Mouse (Mus musculus): ENCODE measurements around the gene Gm36210.

The Gm36210 gene

DNA sequence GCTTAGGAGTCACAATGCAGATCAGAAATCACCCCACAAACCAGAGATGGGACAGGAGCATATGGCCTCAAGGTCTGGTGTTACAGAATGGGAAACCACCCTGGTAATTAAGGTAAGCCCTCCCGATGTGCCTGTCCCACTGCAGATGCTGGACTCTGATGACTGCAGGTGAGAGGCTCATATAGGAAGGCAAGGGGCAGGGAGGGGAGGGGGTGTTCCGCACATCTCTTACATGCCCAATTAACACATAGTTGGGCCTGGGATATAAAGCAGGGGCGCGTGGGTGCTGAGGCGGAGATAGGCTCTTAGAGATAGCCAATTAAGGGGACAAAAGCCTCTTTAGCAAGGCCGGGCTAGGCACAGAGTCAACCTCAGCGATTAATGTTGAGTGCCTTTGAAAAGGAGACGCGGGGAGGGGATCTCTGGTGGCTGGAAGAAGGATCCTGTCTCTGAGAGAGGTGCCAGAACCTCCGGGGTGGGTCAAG lies at the start of gene Gm36210:
Gene Gm36210 (minus strand): TSS at position 51 of the 485 bp plus-strand sequence.
- no peak for DNase-seq (ENCODE audit: low read depth, low spot score)

DNA sequence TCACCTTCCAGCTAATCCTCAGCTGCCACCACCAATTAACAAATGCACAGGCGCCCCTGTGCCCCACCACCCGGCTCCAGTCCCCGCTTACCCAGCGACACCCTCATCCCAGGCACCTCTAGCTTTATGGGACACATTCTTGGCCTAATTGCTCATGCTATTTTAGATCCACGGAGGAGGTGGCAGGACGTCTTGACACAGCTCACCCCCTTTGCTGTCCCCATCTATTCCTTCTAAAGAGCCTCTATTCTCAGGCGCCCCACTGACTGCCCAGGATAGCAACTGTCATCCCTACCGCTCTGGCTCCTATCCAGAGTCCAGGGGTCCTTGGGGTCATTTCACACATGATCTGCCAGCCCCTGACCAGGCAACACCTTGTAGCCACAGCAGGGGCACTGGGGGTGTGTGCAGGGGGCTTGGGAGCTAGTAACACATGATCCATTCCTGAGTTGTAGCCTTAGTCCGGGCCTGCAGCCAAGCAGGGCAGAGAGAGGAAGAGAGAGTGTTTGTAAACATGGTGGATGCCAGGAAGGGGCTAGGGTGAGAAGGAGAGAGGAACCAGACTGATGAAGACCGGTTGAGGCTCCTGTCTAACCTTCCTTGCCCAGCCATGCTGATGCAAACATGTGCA lies 47.6 kb upstream of the Gm36210 start:
- DNase-seq (ENCODE audit: low read depth, low spot score): no peak

GRCm38 (mm10) chr7:4950561-4951342 lies 44.4 kb upstream of the Gm36210 start:
- no peak for DNase-seq (ENCODE audit: low read depth, low spot score)

DNA sequence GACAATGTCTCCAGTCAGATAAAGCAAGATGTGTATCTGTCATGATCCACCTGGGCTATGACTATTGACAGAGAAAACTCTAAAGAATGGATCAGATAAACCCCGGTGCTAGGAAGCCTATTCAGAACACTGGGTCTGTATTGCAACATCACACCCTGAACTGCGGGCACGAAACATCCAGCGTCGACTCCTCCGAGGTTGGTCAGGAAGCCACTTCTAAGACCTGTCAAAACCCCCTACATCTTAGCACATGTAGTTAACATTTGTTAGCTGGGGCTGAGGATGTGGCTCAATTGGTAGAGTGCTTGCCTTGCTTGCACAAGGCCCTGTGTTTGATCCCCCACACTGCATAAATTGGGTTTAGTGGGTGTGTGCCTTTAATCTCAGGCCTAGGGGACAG lies 42.1 kb upstream of the Gm36210 start:
- DNase-seq (ENCODE audit: low read depth, low spot score): no peak

- no peak for DNase-seq (ENCODE audit: low read depth, low spot score)
These were observed 41.5 kb upstream of the Gm36210 start for GRCm38 (mm10) chr7:4947855-4948254.

DNA sequence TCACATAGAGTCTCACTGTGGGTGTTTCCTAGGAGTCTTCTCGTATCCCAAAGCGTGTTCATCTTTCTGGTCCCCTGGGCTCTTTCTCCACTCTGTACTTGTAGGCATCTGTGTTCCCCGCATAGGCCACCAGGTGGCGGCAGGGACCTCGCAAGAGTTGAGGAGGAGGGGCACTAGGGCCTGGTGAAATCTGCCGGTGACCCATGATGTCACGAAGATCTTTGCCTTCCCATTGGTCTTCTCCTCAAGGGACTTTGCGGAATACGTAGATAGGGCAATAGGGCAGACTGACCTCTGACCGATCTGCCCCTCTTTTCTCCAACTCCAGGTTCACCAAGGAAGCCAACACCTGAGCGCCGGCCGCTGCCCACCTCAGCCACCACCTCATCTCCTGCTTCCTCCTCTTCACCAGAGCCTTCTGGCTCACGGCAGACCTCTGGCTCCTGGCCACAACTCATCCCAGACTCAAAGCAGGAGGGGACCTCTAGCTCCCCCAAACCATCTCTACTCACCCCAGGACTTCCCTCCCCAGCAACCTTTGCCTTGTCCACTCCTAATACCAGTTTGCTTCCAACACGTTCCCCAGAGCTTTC lies 37.0 kb upstream of the Gm36210 start:
- DNase-seq (ENCODE audit: low read depth, low spot score): peak; percentile 89

DNA sequence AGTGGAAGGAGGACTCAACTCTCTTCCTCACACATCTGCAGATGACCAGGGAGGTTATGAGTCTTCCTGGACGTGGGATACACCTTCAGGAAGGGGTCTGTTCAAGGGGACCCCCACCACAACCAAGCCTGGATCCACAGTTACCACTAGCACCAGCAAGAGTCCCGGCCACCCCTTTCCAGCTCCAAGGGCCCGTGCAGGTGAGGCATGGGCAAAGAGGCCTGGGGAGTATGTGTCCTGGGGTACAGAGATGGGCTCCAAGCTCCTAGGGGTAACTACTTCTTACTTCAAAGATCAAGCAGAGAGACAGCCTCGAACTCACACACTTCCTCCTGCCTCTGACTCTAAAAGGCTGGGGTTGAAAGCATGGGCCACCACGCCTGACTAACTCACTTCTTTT lies 36.4 kb upstream of the Gm36210 start:
- DNase-seq (ENCODE audit: low read depth, low spot score): no peak

GRCm38 (mm10) chr7:4940068-4940479 lies 33.8 kb upstream of the Gm36210 start:
- DNase-seq (ENCODE audit: low read depth, low spot score): peak; percentile 68

- no peak for DNase-seq (ENCODE audit: low read depth, low spot score)
These were observed 32.1 kb upstream of the Gm36210 start for GRCm38 (mm10) chr7:4938456-4938855.

DNA sequence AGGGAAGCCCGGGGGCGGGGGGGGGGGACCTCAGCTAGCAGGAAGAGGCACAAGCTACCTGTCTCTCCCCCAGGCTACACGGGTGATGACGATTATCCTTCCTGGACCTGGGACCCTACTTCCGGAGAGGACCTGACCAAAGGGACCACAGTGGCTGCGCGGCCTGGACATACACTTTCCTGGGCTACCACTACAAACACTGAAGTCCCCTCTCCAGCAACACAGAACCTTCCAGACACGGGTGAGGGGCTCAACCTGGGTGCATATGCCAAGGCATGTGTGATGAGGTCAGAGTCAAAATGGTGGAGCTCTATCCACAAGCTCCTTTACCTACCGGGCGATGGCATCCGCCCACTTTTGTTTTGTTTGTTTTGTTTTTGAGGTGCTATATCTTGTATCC lies 31.1 kb upstream of the Gm36210 start:
- DNase-seq (ENCODE audit: low read depth, low spot score): no peak

GRCm38 (mm10) chr7:4936832-4937231 lies 30.5 kb upstream of the Gm36210 start:
- DNase-seq (ENCODE audit: low read depth, low spot score): no peak

- DNase-seq (ENCODE audit: low read depth, low spot score): no peak
These were observed 28.0 kb upstream of the Gm36210 start for GRCm38 (mm10) chr7:4934160-4934914.

DNA sequence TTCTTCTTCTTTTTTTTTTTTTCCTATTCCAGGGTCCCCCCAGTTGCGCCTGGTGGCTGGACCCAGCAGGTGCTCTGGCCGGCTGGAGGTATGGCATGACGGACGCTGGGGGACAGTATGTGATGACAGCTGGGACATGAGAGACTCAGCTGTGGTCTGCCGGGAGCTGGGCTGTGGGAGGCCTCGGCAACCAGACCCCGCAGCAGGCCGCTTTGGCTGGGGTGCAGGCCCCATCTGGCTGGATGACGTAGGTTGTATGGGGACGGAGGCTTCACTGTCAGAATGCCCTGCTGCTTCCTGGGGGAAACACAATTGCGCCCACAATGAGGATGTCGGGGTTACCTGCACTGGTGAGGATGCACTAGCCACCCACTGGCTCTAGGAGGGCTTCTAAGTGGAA lies 26.8 kb upstream of the Gm36210 start:
- no peak for DNase-seq (ENCODE audit: low read depth, low spot score)

DNA sequence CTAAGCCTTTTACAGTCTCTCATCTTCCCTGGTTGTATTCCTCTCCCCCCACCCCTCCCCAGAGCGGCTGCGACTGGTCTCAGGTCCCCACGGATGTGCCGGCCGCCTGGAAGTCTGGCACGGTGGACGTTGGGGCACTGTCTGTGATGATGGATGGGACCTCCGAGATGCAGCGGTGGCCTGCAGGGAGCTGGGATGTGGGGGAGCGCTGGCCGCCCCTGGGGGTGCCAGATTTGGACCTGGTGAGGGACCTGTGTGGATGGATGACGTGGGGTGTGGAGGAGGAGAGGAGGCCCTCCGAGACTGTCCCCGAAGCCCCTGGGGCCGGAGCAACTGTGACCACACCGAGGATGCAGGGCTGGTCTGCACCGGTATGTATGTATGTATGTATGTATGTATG lies 22.0 kb upstream of the Gm36210 start:
- no peak for DNase-seq (ENCODE audit: low read depth, low spot score)

DNA sequence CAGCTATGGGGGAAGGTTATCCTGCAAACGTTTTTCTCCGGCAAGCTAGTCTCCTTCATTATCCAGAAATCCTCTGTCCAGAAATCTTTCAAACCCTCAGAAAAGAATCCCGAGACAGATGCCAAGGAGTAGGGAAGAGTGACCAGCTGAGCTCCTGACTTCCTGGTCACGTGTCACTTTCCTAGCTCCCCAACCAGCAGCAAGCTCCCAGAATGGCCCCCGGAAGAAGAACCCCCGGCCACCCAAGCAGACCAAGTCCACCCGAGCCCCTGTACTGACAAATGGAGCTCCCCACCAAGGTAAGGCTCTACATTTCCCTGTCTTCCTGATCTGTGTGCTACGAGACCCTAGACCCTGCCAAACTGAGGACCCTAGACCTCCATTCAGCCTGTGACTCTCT lies 21.4 kb upstream of the Gm36210 start:
- DNase-seq (ENCODE audit: low read depth, low spot score): no peak

DNA sequence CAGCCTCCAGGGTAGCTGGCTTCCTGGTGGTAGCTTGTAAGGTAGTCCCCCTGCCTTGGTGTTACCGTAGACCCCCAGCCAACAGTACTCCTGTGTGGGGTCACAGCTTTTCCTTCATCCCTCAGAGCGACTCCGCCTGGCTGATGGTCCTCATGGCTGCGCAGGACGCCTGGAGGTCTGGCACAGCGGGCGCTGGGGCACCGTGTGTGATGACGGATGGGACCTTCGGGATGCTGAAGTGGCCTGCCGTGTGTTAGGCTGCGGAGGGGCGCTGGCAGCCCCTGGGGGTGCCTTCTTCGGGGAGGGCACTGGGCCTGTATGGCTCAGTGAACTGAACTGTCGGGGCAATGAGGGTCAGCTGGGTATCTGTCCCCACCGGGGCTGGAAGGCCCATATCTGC lies 20.5 kb upstream of the Gm36210 start:
- no peak for DNase-seq (ENCODE audit: low read depth, low spot score)

GRCm38 (mm10) chr7:4925441-4926381 lies 19.4 kb upstream of the Gm36210 start, which contains the start of gene Ssc5d:
TSS of gene Ssc5d (plus strand) at chr7:4925785.
- DNase-seq (ENCODE audit: low read depth, low spot score): no peak

- no peak for DNase-seq (ENCODE audit: low read depth, low spot score)
These were observed 18.6 kb upstream of the Gm36210 start for GRCm38 (mm10) chr7:4924891-4925301.

GRCm38 (mm10) chr7:4924483-4924882 lies 18.2 kb upstream of the Gm36210 start:
- no peak for DNase-seq (ENCODE audit: low read depth, low spot score)

GRCm38 (mm10) chr7:4923586-4924364 lies 17.5 kb upstream of the Gm36210 start:
- no peak for DNase-seq (ENCODE audit: low read depth, low spot score)
